Mouse (Mus musculus) midbrain, embryonic 15.5 days (tissue): Measurements from ENCODE around the gene Pdss1. TPM values are rescaled to one million over a fixed set of nuclear protein-coding genes. Genes with fewer than 3 reads are reported as not detected.

Experiments used
- ATAC-seq: fragments of 200-750 bp; cut with Nextera tagmentation; replicated peaks from 2 replicates; pipeline ENCODE4 v1.8.0; 2017; ENCODE audit warnings: moderate TSS enrichment
- H3K27ac ChIP-seq: fragments of 300-500 bp; sonication (generic); 2 replicates; pipeline ENCODE4 v1.5.1; 2015; ENCODE audit warnings: mild to moderate bottlenecking, inconsistent platforms
- H3K27me3 ChIP-seq: fragments of 300-500 bp; sonication (generic); replicated peaks from 2 replicates; pipeline ENCODE4 v1.6.1; 2015; ENCODE audit warnings: inconsistent platforms
- H3K36me3 ChIP-seq: fragments of 300-500 bp; sonication (generic); replicated peaks from 2 replicates; pipeline ENCODE4 v1.6.1; 2015; ENCODE audit warnings: inconsistent platforms
- H3K4me1 ChIP-seq: fragments of 300-500 bp; sonication (generic); 2 replicates; pipeline ENCODE4 v1.6.1; 2015; ENCODE audit warnings: inconsistent platforms
- H3K4me2 ChIP-seq: fragments of 300-500 bp; sonication (generic); 2 replicates; pipeline ENCODE4 v1.6.1; 2015; ENCODE audit warnings: inconsistent platforms, mild to moderate bottlenecking, moderate library complexity
- H3K4me3 ChIP-seq: fragments of 300-500 bp; sonication (generic); 2 replicates; pipeline ENCODE4 v1.5.1; 2015; ENCODE audit warnings: mild to moderate bottlenecking, inconsistent platforms
- H3K9ac ChIP-seq: fragments of 300-500 bp; sonication (generic); 2 replicates; pipeline ENCODE4 v1.6.1; 2015; ENCODE audit warnings: mild to moderate bottlenecking, inconsistent platforms
- H3K9me3 ChIP-seq: fragments of 300-500 bp; sonication (generic); 2 replicates; pipeline ENCODE4 v1.6.1; 2016; ENCODE audit warnings: inconsistent platforms
- WGBS: fragments of 180-500 bp; shearing (Covaris S2); methylation state at CpG from one replicate; pipeline ENCODE4 v1.1.7; 2015; ENCODE audit warnings: mixed read lengths; 5-methylcytosine and 5-hydroxymethylcytosine counted together
- polyA plus RNA-seq: library from polyadenylated mRNA; unstranded; fragments of >200 nt; fragmentation: Nextera tagmentation; extraction: Ambion mirVana; gene quantifications from 2 replicates; pipeline ENCODE4 v1.2.1, GENCODE M21; 2015

Pdss1 gene
- polyA plus RNA-seq, 1 experiment from 2014 or later = 28.6 TPM

GRCm38 (mm10) chr2:22962970-22963369 is 67.6 kb downstream of the Pdss1 start:
- WGBS = 96% methylated on average over 3 of the region's 3 CpGs
- Histone ChIP-seq H3K27ac (no peak overlapping the region), H3K9ac (no peak overlapping the region), H3K4me3 (no peak overlapping the region), H3K27me3 (no peaks in the 10 kb centered on the region), H3K4me2 (no peak overlapping the region), H3K9me3 (no peaks in the 10 kb centered on the region), H3K36me3 (no peaks in the 10 kb centered on the region), H3K4me1 (no peaks in the 10 kb centered on the region)
- ATAC-seq = no peak

GRCm38 (mm10) chr2:22977387-22977973 is 82.2 kb downstream of the Pdss1 start:
- no peaks in the 10 kb centered on the region for H3K4me1 ChIP-seq

GRCm38 (mm10) chr2:22985973-22986657 is 90.8 kb downstream of the Pdss1 start:
- Histone ChIP-seq H3K9ac (no peak overlapping the region), H3K36me3 (no peaks in the 10 kb centered on the region), H3K4me2 (no peak overlapping the region), H3K27ac (peak overlapping the region; percentile 39; the same call in 1 of the 2 replicates), H3K4me3 (no peak overlapping the region), H3K9me3 (no peaks in the 10 kb centered on the region), H3K27me3 (no peaks in the 10 kb centered on the region), H3K4me1 (no peaks in the 10 kb centered on the region)
- 37% methylated on average over 2 of the region's 2 CpGs for WGBS
- peak; percentile 32; the same call in 1 of the 2 replicates for ATAC-seq

More at GRCm38 (mm10) chr2:22977387-22977973, 82.2 kb downstream of the Pdss1 start:
- Histone ChIP-seq H3K4me2 (no peak overlapping the region), H3K9ac (no peak overlapping the region), H3K36me3 (no peaks in the 10 kb centered on the region), H3K9me3 (no peaks in the 10 kb centered on the region), H3K27me3 (no peaks in the 10 kb centered on the region), H3K27ac (no peak overlapping the region), H3K4me3 (no peak overlapping the region)
- 68% methylated on average over 3 of the region's 3 CpGs for WGBS
- no peak for ATAC-seq

Other genes with a start within 250 kb of the Pdss1 start
- 0.71 and 0.98 TPM in 2 replicates for gene Apbb1ip, start 121.4 kb upstream of the Pdss1 start, polyA plus RNA-seq
- gene Abi1, start 144.7 kb downstream of the Pdss1 start, polyA plus RNA-seq = 63.1 and 63.6 TPM in 2 replicates
- gene Acbd5, start 172.6 kb downstream of the Pdss1 start, polyA plus RNA-seq = 76.1 and 85.8 TPM in 2 replicates